Mouse (Mus musculus): Measurements from ENCODE around the gene Mrpl51.

DNA sequence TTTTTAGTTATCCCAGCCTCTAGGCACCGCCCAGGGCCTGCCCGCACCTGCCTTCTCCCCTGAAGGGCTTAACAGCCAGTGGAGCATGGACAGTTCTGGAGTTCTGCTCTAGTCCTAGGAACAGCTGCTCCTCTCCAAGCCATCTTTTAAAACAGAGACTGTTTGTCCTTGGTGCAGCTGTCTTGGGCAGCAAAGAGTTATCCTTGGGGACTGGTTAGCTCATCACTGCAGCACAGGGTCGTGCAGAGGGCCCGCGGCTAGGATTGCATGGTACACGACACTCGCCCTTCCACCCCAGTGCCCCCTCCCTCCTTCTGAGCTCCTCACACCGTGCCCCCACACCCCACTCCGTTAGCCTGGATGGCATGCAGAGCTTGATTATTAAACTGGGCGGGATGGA, 44.3 kb upstream of the Mrpl51 start:
- TF ChIP-seq CTCF (IDR thresholded peaks at IDR 0.05) (no peak), POLR2A (IDR thresholded peaks at IDR 0.05; ENCODE audit: insufficient read depth, low read depth, low read length) (no peak)
